Mouse (Mus musculus) CH12.LX (cell line): Measurements from ENCODE around the gene Lix1. TPM values are rescaled to one million over a fixed set of nuclear protein-coding genes. Genes with fewer than 3 reads are reported as not detected.

ENCODE experiments used
- DNase-seq: peaks from one replicate; pipeline ENCODE4 v3.0.0-alpha.2; 2013; ENCODE audit errors: extremely low read depth
- H3K27ac ChIP-seq: 2 replicates; pipeline ENCODE4 v1.5.1; 2012; ENCODE audit warnings: low read depth, mild to moderate bottlenecking, control low read depth, moderate library complexity; ENCODE audit not compliant: insufficient read depth
- H3K27me3 ChIP-seq: replicated peaks from 2 replicates; pipeline ENCODE3; 2012; ENCODE audit warnings: inconsistent platforms
- H3K36me3 ChIP-seq, 2 experiments: replicated peaks in 1 of 2; 2 replicates each; pipeline versions ENCODE3 to v1.6.1; 2012; ENCODE audit warnings: inconsistent platforms in 1 of 2, low read length in 1 of 2, mild to moderate bottlenecking in 1 of 2, mixed read lengths in 1 of 2, moderate library complexity in 1 of 2; ENCODE audit not compliant: control insufficient read depth in 1 of 2, insufficient read depth in 1 of 2
- H3K4me1 ChIP-seq, 2 experiments: 2 replicates each; pipeline ENCODE4 v1.6.1; 2012; ENCODE audit warnings: inconsistent platforms in 1 of 2, moderate library complexity in 1 of 2; ENCODE audit not compliant: insufficient read depth in 2 of 2, control insufficient read depth in 1 of 2
- H3K4me2 ChIP-seq: 2 replicates; pipeline ENCODE4 v1.6.1; 2012; ENCODE audit warnings: low read depth, mild to moderate bottlenecking, control low read depth; ENCODE audit not compliant: poor library complexity, insufficient read depth, severe bottlenecking
- H3K4me3 ChIP-seq, 3 experiments: fragments of 150-350 bp in 1 of 3; sonication (generic) in 1 of 3; replicated peaks in 1 of 3; 2 replicates each; pipeline versions ENCODE3 to v1.5.1; 2011 to 2012; ENCODE audit warnings: low read depth in 2 of 3, low read length in 2 of 3, mild to moderate bottlenecking in 2 of 3, moderate library complexity in 2 of 3, control low read depth in 1 of 3, improper control_type of control experiment in 1 of 3, inconsistent platforms in 1 of 3, mixed read lengths in 1 of 3; ENCODE audit not compliant: poor library complexity in 1 of 3
- H3K79me2 ChIP-seq: replicated peaks from 2 replicates; pipeline ENCODE4 v1.6.1; 2012; ENCODE audit warnings: mild to moderate bottlenecking, moderate library complexity; ENCODE audit not compliant: control insufficient read depth, poor library complexity, insufficient read depth, severe bottlenecking; ENCODE audit errors: extremely low read depth
- H3K9ac ChIP-seq: 2 replicates; pipeline ENCODE4 v1.6.1; 2012; ENCODE audit warnings: low read depth, mild to moderate bottlenecking, control low read depth, moderate library complexity; ENCODE audit not compliant: insufficient read depth
- H3K9me3 ChIP-seq: replicated peaks from 2 replicates; pipeline ENCODE3; 2012; ENCODE audit warnings: low read length, inconsistent platforms, mixed read lengths
- BHLHE40 ChIP-seq: IDR thresholded peaks from 2 replicates; pipeline ENCODE4 v1.6.1; 2011; ENCODE audit warnings: mild to moderate bottlenecking, low read depth, low read length, improper control_type of control experiment
- CHD1 ChIP-seq: IDR thresholded peaks from 2 replicates; pipeline ENCODE4 v1.6.1; 2012; ENCODE audit warnings: low read depth, low read length, improper control_type of control experiment, inconsistent platforms
- E2F4 ChIP-seq: IDR thresholded peaks from 2 replicates; pipeline ENCODE4 v1.6.1; 2011; ENCODE audit warnings: low read depth, low read length, improper control_type of control experiment; ENCODE audit not compliant: insufficient replicate concordance
- ELF1 ChIP-seq: IDR thresholded peaks from 2 replicates; pipeline ENCODE4 v1.6.1; 2014; ENCODE audit warnings: low read depth, mild to moderate bottlenecking, inconsistent platforms, low read length, improper control_type of control experiment
- GABPA ChIP-seq: IDR thresholded peaks from 2 replicates; pipeline ENCODE4 v1.6.1; 2012; ENCODE audit warnings: low read depth, low read length, improper control_type of control experiment, inconsistent platforms; ENCODE audit not compliant: insufficient replicate concordance
- HCFC1 ChIP-seq: IDR thresholded peaks from 2 replicates; pipeline ENCODE4 v1.6.1; 2012; ENCODE audit warnings: low read depth, mild to moderate bottlenecking, inconsistent platforms, low read length, improper control_type of control experiment
- JUN ChIP-seq: IDR thresholded peaks from 2 replicates; pipeline ENCODE4 v1.6.1; 2011; ENCODE audit warnings: low read depth, mild to moderate bottlenecking, low read length, improper control_type of control experiment, moderate library complexity; ENCODE audit not compliant: insufficient read depth
- KAT2A ChIP-seq: IDR thresholded peaks from 2 replicates; pipeline ENCODE4 v1.6.1; 2012; ENCODE audit warnings: low read length, improper control_type of control experiment, inconsistent platforms; ENCODE audit not compliant: insufficient replicate concordance
- MAFK ChIP-seq: IDR thresholded peaks from 2 replicates; pipeline ENCODE4 v1.6.1; 2011; ENCODE audit warnings: low read length, improper control_type of control experiment; ENCODE audit not compliant: insufficient replicate concordance
- MEF2A ChIP-seq: IDR thresholded peaks from 2 replicates; pipeline ENCODE4 v1.6.1; 2014; ENCODE audit warnings: low read depth, mild to moderate bottlenecking, inconsistent platforms, low read length, improper control_type of control experiment, borderline replicate concordance
- MXI1 ChIP-seq: IDR thresholded peaks from 2 replicates; pipeline ENCODE4 v1.6.1; 2011; ENCODE audit warnings: mild to moderate bottlenecking, low read depth, low read length, improper control_type of control experiment
- NELFE ChIP-seq: IDR thresholded peaks from 2 replicates; pipeline ENCODE4 v1.6.1; 2011; ENCODE audit warnings: low read depth, low read length, improper control_type of control experiment
- NRF1 ChIP-seq: IDR thresholded peaks from 2 replicates; pipeline ENCODE4 v1.6.1; 2014; ENCODE audit warnings: low read depth, mild to moderate bottlenecking, inconsistent platforms, low read length, improper control_type of control experiment, moderate library complexity
- PAX5 ChIP-seq: IDR thresholded peaks from 2 replicates; pipeline ENCODE4 v1.6.1; 2012; ENCODE audit warnings: low read length, inconsistent platforms, mixed read lengths
- POLR2AphosphoS2 ChIP-seq: IDR thresholded peaks from 2 replicates; pipeline ENCODE4 v1.6.1; 2011; ENCODE audit warnings: low read depth, low read length, improper control_type of control experiment
- RAD21 ChIP-seq: IDR thresholded peaks from 2 replicates; pipeline ENCODE4 v1.6.1; 2011; ENCODE audit warnings: low read depth, mild to moderate bottlenecking, low read length, improper control_type of control experiment, moderate library complexity
- SMC3 ChIP-seq: IDR thresholded peaks from 2 replicates; pipeline ENCODE4 v1.6.1; 2011; ENCODE audit warnings: low read depth, low read length, improper control_type of control experiment
- UBTF ChIP-seq: IDR thresholded peaks from 2 replicates; pipeline ENCODE4 v1.6.1; 2012; ENCODE audit warnings: low read depth, mild to moderate bottlenecking, inconsistent platforms, low read length, improper control_type of control experiment, moderate library complexity
- USF1 ChIP-seq: IDR thresholded peaks from 2 replicates; pipeline ENCODE4 v1.6.1; 2014; ENCODE audit warnings: low read depth, mild to moderate bottlenecking, inconsistent platforms, low read length, improper control_type of control experiment
- ZNF384 ChIP-seq: IDR thresholded peaks from 2 replicates; pipeline ENCODE4 v1.6.1; 2012; ENCODE audit warnings: low read depth, low read length, improper control_type of control experiment, inconsistent platforms
- dilution Hi-C: fragments of 300-500 bp; cut with MboI; formaldehyde crosslinking; loops from 2 replicates; pipeline ENCODE4 v1.14.3; 2020; ENCODE audit warnings: low sequenced_read_pairs; ENCODE audit not compliant: extremely low pct_unique_long_range_greater_than_20kb, extremely low pct_ligation_motif_present
- in situ Hi-C: fragments of 300-500 bp; cut with MboI; formaldehyde crosslinking; loops from 3 replicates; pipeline ENCODE4 v1.14.3; 2019; ENCODE audit warnings: low sequenced_read_pairs, low pct_ligation_motif_present, low pct_unique_long_range_greater_than_20kb, mixed read lengths
- polyA plus RNA-seq: library from polyadenylated mRNA; unstranded; fragments of >175 nt; gene quantifications from 2 replicates; pipeline ENCODE4 v1.2.1, GENCODE M21; 2012; ENCODE audit warnings: low read depth; ENCODE audit not compliant: insufficient read length
- total RNA-seq, 2 experiments: library from RNA; depleted of rRNA; stranded (reverse); fragments of 300-350 nt in 1 of 2; fragments of >200 nt in 1 of 2; gene quantifications; 2 replicates each; pipeline ENCODE4 v1.2.3; 2012 to 2014

Gene Lix1
- total and polyA plus RNA-seq, 3 experiments = 0.49 to 1.4 (median 1.0) TPM

DNA sequence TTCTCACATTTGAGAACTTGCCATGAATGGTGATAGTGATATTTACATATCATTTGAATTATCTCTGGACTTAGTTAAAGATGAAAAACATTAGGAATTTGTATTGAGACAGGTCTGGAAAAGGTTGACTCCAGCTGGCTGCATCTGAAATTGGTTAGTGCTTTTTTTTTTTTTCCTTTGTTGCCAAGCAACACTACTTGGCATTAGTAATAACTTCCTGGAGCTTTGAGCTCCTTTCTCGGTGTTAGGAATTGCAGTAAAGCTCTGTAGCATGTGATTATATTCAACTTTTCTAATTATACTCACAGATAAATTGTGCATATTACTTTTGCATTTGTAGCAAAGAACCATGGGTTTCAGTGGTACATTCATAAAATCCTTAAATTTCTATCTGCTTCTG, 96.4 kb downstream of the Lix1 start:
- Histone ChIP-seq H3K4me1 (no peaks in the 10 kb centered on the region), H3K79me2 (no peaks in the 10 kb centered on the region), H3K27ac (no peak overlapping the region), H3K36me3 (no peaks in the 10 kb centered on the region), H3K9me3 (no peaks in the 10 kb centered on the region), H3K9ac (no peak overlapping the region), H3K4me3 (no peak overlapping the region), H3K27me3 (no peaks in the 10 kb centered on the region), H3K4me2 (no peak overlapping the region)
- TF ChIP-seq PAX5 = no peak
- no peak for TF ChIP-seq MEF2A
- TF ChIP-seq HCFC1 = no peak
- no peak for TF ChIP-seq SMC3
- TF ChIP-seq E2F4 = no peak
- no peak for TF ChIP-seq MXI1
- no peak for TF ChIP-seq UBTF
- no peak for TF ChIP-seq MAFK
- TF ChIP-seq CHD1 = no peak
- no peak for TF ChIP-seq POLR2AphosphoS2
- TF ChIP-seq USF1 = no peak
- no peak for TF ChIP-seq KAT2A
- no peak for TF ChIP-seq ZNF384
- TF ChIP-seq RAD21 = no peak
- dilution Hi-C loops = no loop called here
- no peak for DNase-seq
- in situ Hi-C loops = no loop called here

GRCm38 (mm10) chr17:17499278-17499677, 96.8 kb downstream of the Lix1 start:
- Histone ChIP-seq H3K27ac (no peak overlapping the region), H3K27me3 (no peaks in the 10 kb centered on the region), H3K9ac (no peak overlapping the region), H3K9me3 (no peaks in the 10 kb centered on the region), H3K4me3 (no peak overlapping the region), H3K4me2 (no peak overlapping the region), H3K36me3 (no peaks in the 10 kb centered on the region), H3K79me2 (no peaks in the 10 kb centered on the region), H3K4me1 (no peaks in the 10 kb centered on the region)
- DNase-seq = no peak
- TF ChIP-seq RAD21 = no peak
- TF ChIP-seq NELFE = no peak
- TF ChIP-seq NRF1 = no peak
- TF ChIP-seq POLR2AphosphoS2 = no peak
- TF ChIP-seq JUN = no peak
- TF ChIP-seq UBTF = no peak
- TF ChIP-seq ELF1 = no peak
- TF ChIP-seq GABPA = no peak
- TF ChIP-seq BHLHE40 = no peak
- in situ Hi-C loops (no loop called here), dilution Hi-C loops (no loop called here)
